Mouse (Mus musculus) E14TG2a.4 (cell line): ENCODE measurements around the gene Hist1h2bf.

Experiments
- CTCF ChIP-seq: conservative IDR thresholded peaks from 2 replicates; pipeline ENCODE4 v1.5.1; 2014; ENCODE audit warnings: low read length
- NANOG ChIP-seq: IDR thresholded peaks from 2 replicates; pipeline ENCODE4 v1.6.1; 2014; ENCODE audit warnings: borderline replicate concordance, low read length, mixed read lengths
- POU5F1 ChIP-seq: IDR thresholded peaks from 2 replicates; pipeline ENCODE4 v1.6.1; 2014; ENCODE audit warnings: low read length, borderline replicate concordance

DNA sequence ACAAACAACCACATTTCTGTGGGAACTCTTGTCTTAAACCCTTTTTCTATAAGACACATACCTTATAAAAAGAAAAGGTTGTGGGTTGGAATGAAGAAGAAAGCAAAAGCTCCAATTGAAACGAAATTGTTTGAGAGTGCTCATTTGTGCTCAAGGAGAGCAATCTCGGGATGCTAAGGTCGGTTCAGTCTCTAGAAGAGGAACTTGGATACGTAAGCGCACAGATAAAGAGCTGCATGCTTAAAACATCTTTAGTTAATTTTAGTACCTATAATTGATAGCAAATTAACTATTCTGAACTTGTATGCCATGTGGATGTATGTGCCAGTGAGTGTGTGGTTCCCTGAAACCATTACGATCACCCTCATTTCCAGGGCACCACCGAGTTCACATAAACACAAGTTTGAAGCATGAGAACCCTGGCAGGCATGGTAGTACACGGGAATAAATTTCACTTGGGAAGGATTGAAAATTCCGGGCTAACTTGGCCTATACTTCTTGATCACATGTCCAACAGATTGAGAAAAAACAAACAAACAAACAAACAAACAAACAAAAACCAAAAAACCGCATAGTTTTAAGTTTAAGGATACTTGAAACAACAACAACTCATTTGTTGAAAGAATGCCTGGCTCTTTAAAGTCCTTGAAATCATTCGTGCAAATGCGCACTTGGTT, 46.2 kb upstream of the Hist1h2bf start:
- TF ChIP-seq CTCF (no peak), POU5F1 (no peak), NANOG (no peak)
